Mouse (Mus musculus): ENCODE measurements around the gene Prom2.
A peak's percentile ranks its signal among the peaks of the same experiment; 100 is the strongest.

DNA sequence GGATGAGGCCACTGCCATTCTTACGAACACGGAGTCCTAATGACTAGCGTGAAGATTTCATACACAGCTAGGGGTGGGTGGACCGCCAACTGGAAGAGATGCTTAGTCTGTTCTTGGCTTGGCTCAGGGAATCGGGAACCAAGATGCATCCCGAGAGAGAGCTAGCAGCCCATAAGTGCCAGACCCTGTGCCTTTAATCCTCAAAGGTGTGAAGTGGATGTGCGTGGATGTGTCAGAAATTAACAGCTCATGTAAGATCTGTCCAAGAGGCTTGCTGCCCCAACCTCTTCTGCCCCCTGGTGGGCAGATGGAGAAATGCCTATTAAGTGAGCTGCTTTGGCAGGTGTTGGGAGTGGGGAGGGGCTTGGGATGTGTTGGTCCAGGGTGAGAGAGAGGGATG lies 40.2 kb downstream of the Prom2 start:
- TF ChIP-seq CTCF (IDR thresholded peaks at IDR 0.05; ENCODE audit: low read depth) (peak; percentile 90), EP300 (optimal IDR thresholded peaks at IDR 0.05) (no peak)

Measured in stomach, postnatal 0 days (tissue).